Mouse (Mus musculus): ENCODE measurements around the gene Dis3l2.

Gene Dis3l2

GRCm38 (mm10) chr1:86736414-86736813 lies 32.8 kb downstream of the Dis3l2 start:
- no peak for DNase-seq

GRCm38 (mm10) chr1:86742896-86743295 lies 39.3 kb downstream of the Dis3l2 start:
- DNase-seq = no peak

- DNase-seq = no peak
These were observed 43.4 kb downstream of the Dis3l2 start for GRCm38 (mm10) chr1:86747034-86747433.

- DNase-seq = no peak
These were observed 46.5 kb downstream of the Dis3l2 start for GRCm38 (mm10) chr1:86750094-86750493.

GRCm38 (mm10) chr1:86753416-86753815 lies 49.8 kb downstream of the Dis3l2 start:
- no peak for DNase-seq

GRCm38 (mm10) chr1:86754335-86754734 lies 50.7 kb downstream of the Dis3l2 start:
- DNase-seq = no peak

GRCm38 (mm10) chr1:86758091-86758490 lies 54.5 kb downstream of the Dis3l2 start:
- no peak for DNase-seq

- no peak for DNase-seq
These were observed 58.6 kb downstream of the Dis3l2 start for GRCm38 (mm10) chr1:86762161-86762560.

GRCm38 (mm10) chr1:86801241-86801640 lies 97.6 kb downstream of the Dis3l2 start:
- DNase-seq = no peak

- no peak for DNase-seq
These were observed 108.1 kb downstream of the Dis3l2 start for GRCm38 (mm10) chr1:86811756-86812155.

GRCm38 (mm10) chr1:86822266-86822665 lies 118.7 kb downstream of the Dis3l2 start:
- DNase-seq = no peak

GRCm38 (mm10) chr1:86834351-86834987 lies 130.9 kb downstream of the Dis3l2 start:
- no peak for DNase-seq

GRCm38 (mm10) chr1:86834988-86835387 lies 131.4 kb downstream of the Dis3l2 start:
- DNase-seq = no peak

- DNase-seq = no peak
These were observed 147.1 kb downstream of the Dis3l2 start for GRCm38 (mm10) chr1:86850754-86851153.

GRCm38 (mm10) chr1:86858876-86859275 lies 155.3 kb downstream of the Dis3l2 start:
- DNase-seq = no peak

GRCm38 (mm10) chr1:86859371-86859770 lies 155.8 kb downstream of the Dis3l2 start:
- DNase-seq = no peak

- DNase-seq = no peak
These were observed 170.1 kb downstream of the Dis3l2 start for GRCm38 (mm10) chr1:86873745-86874144.

- no peak for DNase-seq
These were observed 175.1 kb downstream of the Dis3l2 start for GRCm38 (mm10) chr1:86878743-86879142.

GRCm38 (mm10) chr1:86879547-86879946 lies 175.9 kb downstream of the Dis3l2 start:
- DNase-seq = no peak

GRCm38 (mm10) chr1:86887060-86887459 lies 183.5 kb downstream of the Dis3l2 start:
- no peak for DNase-seq

GRCm38 (mm10) chr1:86912481-86912880 lies 208.9 kb downstream of the Dis3l2 start:
- no peak for DNase-seq

- no peak for DNase-seq
These were observed 210.3 kb downstream of the Dis3l2 start for GRCm38 (mm10) chr1:86913896-86914295.

GRCm38 (mm10) chr1:86914697-86915096 lies 211.1 kb downstream of the Dis3l2 start:
- no peak for DNase-seq

- DNase-seq = no peak
These were observed 212.9 kb downstream of the Dis3l2 start for GRCm38 (mm10) chr1:86916355-86916984.

GRCm38 (mm10) chr1:86925776-86926175 lies 222.2 kb downstream of the Dis3l2 start:
- DNase-seq = no peak

All from thymus, postnatal 25 days (tissue).